Mouse (Mus musculus): ENCODE measurements at regions not wholly inside any gene's neighbourhood (a gene's known extent, or its start where the extent isn't known, plus 50 kb on each side); places are given as distances from the start of the nearest gene placed in this dataset.
A peak's percentile ranks its signal among the peaks of the same experiment; 100 is the strongest.

GRCm38 (mm10) chr14:104863881-104864280, 313.2 kb downstream of the Rbm26 start:
- ATAC-seq = no peak
- WGBS = 77% methylated on average over 9 of the region's 9 CpGs
- H3K27me3 ChIP-seq (replicated peaks; ENCODE audit: control insufficient read depth, insufficient read depth, low read length) = no peaks in the 10 kb centered on the region

GRCm38 (mm10) chr14:104855913-104856312, 321.2 kb downstream of the Rbm26 start:
- ATAC-seq = peak; percentile 86
- 69% methylated on average over 1 of the region's 1 CpGs for WGBS

More at GRCm38 (mm10) chr14:104863881-104864280, 313.2 kb downstream of the Rbm26 start:
- Histone ChIP-seq H3K9me3 (ENCODE audit: control insufficient read depth, low read length) (no peaks in the 10 kb centered on the region), H3K9ac (ENCODE audit: low read depth, low read length) (no peak overlapping the region), H3K27ac (ENCODE audit: low read length) (no peak overlapping the region), H3K36me3 (ENCODE audit: control insufficient read depth, insufficient read depth, low read length) (no peaks in the 10 kb centered on the region), H3K4me1 (ENCODE audit: control insufficient read depth, insufficient read depth, low read length) (no peaks in the 10 kb centered on the region), H3K4me2 (ENCODE audit: low read depth, low read length) (no peak overlapping the region), H3K4me3 (ENCODE audit: low read length) (no peak overlapping the region)

GRCm38 (mm10) chr14:104849274-104849673, 326.8 kb upstream of the Rnf219 start:
- 88% methylated on average over 4 of the region's 4 CpGs for WGBS

More at GRCm38 (mm10) chr14:104855913-104856312, 321.2 kb downstream of the Rbm26 start:
- Histone ChIP-seq H3K4me1 (ENCODE audit: control insufficient read depth, insufficient read depth, low read length) (no peaks in the 10 kb centered on the region), H3K27ac (ENCODE audit: low read length) (no peak overlapping the region), H3K9me3 (ENCODE audit: control insufficient read depth, low read length) (no peaks in the 10 kb centered on the region), H3K36me3 (ENCODE audit: control insufficient read depth, insufficient read depth, low read length) (no peaks in the 10 kb centered on the region), H3K9ac (ENCODE audit: low read depth, low read length) (no peak overlapping the region), H3K27me3 (replicated peaks; ENCODE audit: control insufficient read depth, insufficient read depth, low read length) (no peaks in the 10 kb centered on the region), H3K4me2 (ENCODE audit: low read depth, low read length) (no peak overlapping the region), H3K4me3 (ENCODE audit: low read length) (no peak overlapping the region)

GRCm38 (mm10) chr14:104827404-104827803, 305.0 kb upstream of the Rnf219 start:
- no peaks in the 10 kb centered on the region for H3K36me3 ChIP-seq (ENCODE audit: control insufficient read depth, insufficient read depth, low read length)
- no peaks in the 10 kb centered on the region for H3K4me1 ChIP-seq (ENCODE audit: control insufficient read depth, insufficient read depth, low read length)
- no peak overlapping the region for H3K9ac ChIP-seq (ENCODE audit: low read depth, low read length)
- no peaks in the 10 kb centered on the region for H3K9me3 ChIP-seq (ENCODE audit: control insufficient read depth, low read length)
- H3K4me3 ChIP-seq (ENCODE audit: low read length) = no peak overlapping the region
- no peak for ATAC-seq
- H3K27ac ChIP-seq (ENCODE audit: low read length) = no peak overlapping the region
- H3K27me3 ChIP-seq (replicated peaks; ENCODE audit: control insufficient read depth, insufficient read depth, low read length) = no peaks in the 10 kb centered on the region
- WGBS = 67% methylated on average over 4 of the region's 4 CpGs
- no peak overlapping the region for H3K4me2 ChIP-seq (ENCODE audit: low read depth, low read length)

More at GRCm38 (mm10) chr14:104849274-104849673, 326.8 kb upstream of the Rnf219 start:
- no peak overlapping the region for H3K4me3 ChIP-seq (ENCODE audit: low read length)
- no peaks in the 10 kb centered on the region for H3K36me3 ChIP-seq (ENCODE audit: control insufficient read depth, insufficient read depth, low read length)
- H3K4me1 ChIP-seq (ENCODE audit: control insufficient read depth, insufficient read depth, low read length) = no peaks in the 10 kb centered on the region
- no peak overlapping the region for H3K27ac ChIP-seq (ENCODE audit: low read length)
- no peak for ATAC-seq
- H3K9me3 ChIP-seq (ENCODE audit: control insufficient read depth, low read length) = no peaks in the 10 kb centered on the region
- no peak overlapping the region for H3K9ac ChIP-seq (ENCODE audit: low read depth, low read length)
- H3K27me3 ChIP-seq (replicated peaks; ENCODE audit: control insufficient read depth, insufficient read depth, low read length) = no peaks in the 10 kb centered on the region
- no peak overlapping the region for H3K4me2 ChIP-seq (ENCODE audit: low read depth, low read length)

GRCm38 (mm10) chr14:104824926-104825325, 302.5 kb upstream of the Rnf219 start:
- Histone ChIP-seq H3K9me3 (ENCODE audit: control insufficient read depth, low read length) (no peaks in the 10 kb centered on the region), H3K27me3 (replicated peaks; ENCODE audit: control insufficient read depth, insufficient read depth, low read length) (no peaks in the 10 kb centered on the region), H3K4me2 (ENCODE audit: low read depth, low read length) (no peak overlapping the region), H3K4me3 (ENCODE audit: low read length) (no peak overlapping the region), H3K4me1 (ENCODE audit: control insufficient read depth, insufficient read depth, low read length) (no peaks in the 10 kb centered on the region), H3K27ac (ENCODE audit: low read length) (no peak overlapping the region), H3K36me3 (ENCODE audit: control insufficient read depth, insufficient read depth, low read length) (no peaks in the 10 kb centered on the region), H3K9ac (ENCODE audit: low read depth, low read length) (no peak overlapping the region)
- no peak for ATAC-seq
- WGBS = 50% methylated on average over 1 of the region's 1 CpGs

GRCm38 (mm10) chr14:104824224-104824623, 301.8 kb upstream of the Rnf219 start:
- Histone ChIP-seq H3K9me3 (ENCODE audit: control insufficient read depth, low read length) (no peaks in the 10 kb centered on the region), H3K4me1 (ENCODE audit: control insufficient read depth, insufficient read depth, low read length) (no peaks in the 10 kb centered on the region), H3K4me2 (ENCODE audit: low read depth, low read length) (no peak overlapping the region), H3K4me3 (ENCODE audit: low read length) (no peak overlapping the region), H3K9ac (ENCODE audit: low read depth, low read length) (no peak overlapping the region), H3K27ac (ENCODE audit: low read length) (no peak overlapping the region), H3K27me3 (replicated peaks; ENCODE audit: control insufficient read depth, insufficient read depth, low read length) (no peaks in the 10 kb centered on the region), H3K36me3 (ENCODE audit: control insufficient read depth, insufficient read depth, low read length) (no peaks in the 10 kb centered on the region)
- 70% methylated on average over 1 of the region's 1 CpGs for WGBS
- ATAC-seq = no peak

- WGBS = 77% methylated on average over 11 of the region's 11 CpGs
- no peak overlapping the region for H3K4me2 ChIP-seq (ENCODE audit: low read depth, low read length)
- ATAC-seq = no peak
Measured at GRCm38 (mm10) chr14:104821903-104822573, 299.6 kb upstream of the Rnf219 start.

GRCm38 (mm10) chr14:104819106-104819505, 296.7 kb upstream of the Rnf219 start:
- no peaks in the 10 kb centered on the region for H3K36me3 ChIP-seq (ENCODE audit: control insufficient read depth, insufficient read depth, low read length)
- no peaks in the 10 kb centered on the region for H3K9me3 ChIP-seq (ENCODE audit: control insufficient read depth, low read length)
- no peak overlapping the region for H3K4me2 ChIP-seq (ENCODE audit: low read depth, low read length)
- WGBS = 84% methylated on average over 4 of the region's 4 CpGs
- H3K9ac ChIP-seq (ENCODE audit: low read depth, low read length) = no peak overlapping the region
- no peak overlapping the region for H3K4me3 ChIP-seq (ENCODE audit: low read length)
- no peaks in the 10 kb centered on the region for H3K27me3 ChIP-seq (replicated peaks; ENCODE audit: control insufficient read depth, insufficient read depth, low read length)
- no peak for ATAC-seq
- no peak overlapping the region for H3K27ac ChIP-seq (ENCODE audit: low read length)
- H3K4me1 ChIP-seq (ENCODE audit: control insufficient read depth, insufficient read depth, low read length) = no peaks in the 10 kb centered on the region

More at GRCm38 (mm10) chr14:104821903-104822573, 299.6 kb upstream of the Rnf219 start:
- H3K36me3 ChIP-seq (ENCODE audit: control insufficient read depth, insufficient read depth, low read length) = no peaks in the 10 kb centered on the region
- H3K9ac ChIP-seq (ENCODE audit: low read depth, low read length) = no peak overlapping the region
- H3K4me1 ChIP-seq (ENCODE audit: control insufficient read depth, insufficient read depth, low read length) = no peaks in the 10 kb centered on the region
- no peak overlapping the region for H3K4me3 ChIP-seq (ENCODE audit: low read length)
- H3K27me3 ChIP-seq (replicated peaks; ENCODE audit: control insufficient read depth, insufficient read depth, low read length) = no peaks in the 10 kb centered on the region
- H3K9me3 ChIP-seq (ENCODE audit: control insufficient read depth, low read length) = no peaks in the 10 kb centered on the region
- H3K27ac ChIP-seq (ENCODE audit: low read length) = no peak overlapping the region

GRCm38 (mm10) chr14:104813977-104814584, 291.6 kb upstream of the Rnf219 start:
- 26% methylated on average over 10 of the region's 10 CpGs for WGBS

More at GRCm38 (mm10) chr14:104813977-104814584, 291.6 kb upstream of the Rnf219 start:
- Histone ChIP-seq H3K9ac (ENCODE audit: low read depth, low read length) (no peak overlapping the region), H3K36me3 (ENCODE audit: control insufficient read depth, insufficient read depth, low read length) (no peaks in the 10 kb centered on the region), H3K4me1 (ENCODE audit: control insufficient read depth, insufficient read depth, low read length) (no peaks in the 10 kb centered on the region), H3K27me3 (replicated peaks; ENCODE audit: control insufficient read depth, insufficient read depth, low read length) (no peaks in the 10 kb centered on the region), H3K4me2 (ENCODE audit: low read depth, low read length) (no peak overlapping the region), H3K4me3 (ENCODE audit: low read length) (no peak overlapping the region), H3K9me3 (ENCODE audit: control insufficient read depth, low read length) (no peaks in the 10 kb centered on the region), H3K27ac (ENCODE audit: low read length) (no peak overlapping the region)
- no peak for ATAC-seq
